Mouse (Mus musculus): ENCODE results near the gene Rtkn.

Gene Rtkn

GRCm38 (mm10) chr6:83138056-83138455, 2.8 kb downstream of the Rtkn start:
- DNase-seq (ENCODE audit: low spot score): no peak

- DNase-seq (ENCODE audit: low spot score): no peak
These were observed 4.8 kb downstream of the Rtkn start for GRCm38 (mm10) chr6:83140044-83140443.

DNA sequence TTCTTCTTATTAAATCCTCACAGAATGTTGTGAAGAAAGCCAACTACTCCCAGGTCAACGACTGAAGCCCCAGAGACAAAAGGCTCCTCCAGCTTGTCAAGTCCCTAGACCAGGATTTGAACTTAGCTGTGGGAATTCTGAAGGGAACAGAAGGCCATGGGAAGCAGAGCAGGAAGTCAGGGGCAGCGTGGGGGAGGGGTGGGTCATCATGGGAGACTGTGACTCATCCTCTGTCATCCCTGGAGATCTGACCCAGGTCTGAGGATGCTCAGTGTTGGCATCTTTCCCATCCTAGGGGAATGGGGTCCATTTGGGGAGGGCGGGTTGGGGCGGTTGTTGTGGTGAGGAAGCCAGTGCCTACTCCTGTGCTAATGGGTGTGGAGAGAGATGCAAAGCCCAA, 6.4 kb downstream of the Rtkn start:
- DNase-seq (ENCODE audit: low spot score): no peak

- DNase-seq (ENCODE audit: low spot score): no peak
These were observed 7.0 kb downstream of the Rtkn start for GRCm38 (mm10) chr6:83142211-83142731.

GRCm38 (mm10) chr6:83142886-83143285, 7.6 kb downstream of the Rtkn start:
- DNase-seq (ENCODE audit: low spot score): no peak

DNA sequence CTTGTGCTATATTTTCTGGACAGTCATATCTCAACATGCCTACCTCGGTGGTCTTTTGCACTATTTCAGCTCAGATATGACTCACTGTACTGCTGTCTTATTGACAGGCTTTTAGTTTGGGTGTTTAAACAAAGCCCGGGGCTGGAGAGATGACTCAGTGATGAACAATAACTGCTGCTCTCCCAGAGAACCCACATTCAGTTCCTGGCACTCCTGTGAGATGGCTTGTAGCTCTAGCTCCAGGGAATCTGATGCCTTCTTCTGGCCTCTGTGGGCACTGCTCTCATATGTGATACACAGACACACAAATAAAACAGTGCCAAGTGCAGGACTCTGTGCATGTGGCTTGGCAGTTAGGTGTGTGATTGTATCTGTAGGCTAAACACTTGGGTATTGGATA, 9.9 kb downstream of the Rtkn start:
- no peak for DNase-seq (ENCODE audit: low spot score)

- no peak for DNase-seq (ENCODE audit: low spot score)
These were observed 10.5 kb downstream of the Rtkn start for GRCm38 (mm10) chr6:83145805-83146204.

- no peak for DNase-seq (ENCODE audit: low spot score)
These were observed 12.0 kb downstream of the Rtkn start for GRCm38 (mm10) chr6:83147280-83147679.

DNA sequence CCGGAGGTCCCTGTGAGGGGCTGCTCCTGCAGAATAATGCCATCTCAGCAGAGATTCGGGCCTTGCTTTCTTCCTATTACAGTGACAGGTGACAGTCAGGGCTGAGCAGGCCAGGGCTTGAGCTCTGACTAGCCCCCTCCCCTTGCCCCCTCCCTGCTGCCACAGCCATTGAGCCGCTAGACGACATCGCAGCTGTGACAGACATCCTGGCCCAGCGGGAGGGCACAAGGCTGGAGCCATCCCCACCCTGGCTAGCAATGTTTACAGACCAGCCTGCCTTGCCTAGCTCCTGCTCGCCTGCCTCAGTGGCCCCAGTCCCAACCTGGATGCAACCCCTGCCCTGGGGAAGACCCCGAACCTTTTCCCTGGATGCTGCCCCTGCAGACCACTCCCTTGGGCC, 16.5 kb downstream of the Rtkn start:
- no peak for DNase-seq (ENCODE audit: low spot score)

DNA sequence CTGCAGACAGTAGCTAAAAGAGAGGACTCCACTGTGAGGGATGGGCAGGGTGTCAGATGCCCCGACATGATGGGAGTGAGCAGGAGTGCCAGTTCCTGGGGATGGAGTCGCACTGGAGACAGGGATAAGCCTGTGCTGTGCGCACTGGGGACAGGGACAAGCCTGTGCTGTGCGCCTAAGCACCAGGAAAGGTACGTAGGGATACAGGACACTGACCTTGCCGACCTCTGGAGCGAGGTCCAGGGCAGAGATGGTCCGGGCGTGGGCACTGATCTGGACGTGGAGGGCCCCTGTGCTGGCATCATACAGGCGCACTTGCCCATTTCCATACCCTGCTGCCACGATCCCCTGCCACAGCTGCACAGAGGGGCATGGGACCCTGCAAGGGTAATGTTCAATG, 17.8 kb downstream of the Rtkn start:
- no peak for DNase-seq (ENCODE audit: low spot score)

GRCm38 (mm10) chr6:83153485-83153884, 18.2 kb downstream of the Rtkn start:
- DNase-seq (ENCODE audit: low spot score): no peak

DNA sequence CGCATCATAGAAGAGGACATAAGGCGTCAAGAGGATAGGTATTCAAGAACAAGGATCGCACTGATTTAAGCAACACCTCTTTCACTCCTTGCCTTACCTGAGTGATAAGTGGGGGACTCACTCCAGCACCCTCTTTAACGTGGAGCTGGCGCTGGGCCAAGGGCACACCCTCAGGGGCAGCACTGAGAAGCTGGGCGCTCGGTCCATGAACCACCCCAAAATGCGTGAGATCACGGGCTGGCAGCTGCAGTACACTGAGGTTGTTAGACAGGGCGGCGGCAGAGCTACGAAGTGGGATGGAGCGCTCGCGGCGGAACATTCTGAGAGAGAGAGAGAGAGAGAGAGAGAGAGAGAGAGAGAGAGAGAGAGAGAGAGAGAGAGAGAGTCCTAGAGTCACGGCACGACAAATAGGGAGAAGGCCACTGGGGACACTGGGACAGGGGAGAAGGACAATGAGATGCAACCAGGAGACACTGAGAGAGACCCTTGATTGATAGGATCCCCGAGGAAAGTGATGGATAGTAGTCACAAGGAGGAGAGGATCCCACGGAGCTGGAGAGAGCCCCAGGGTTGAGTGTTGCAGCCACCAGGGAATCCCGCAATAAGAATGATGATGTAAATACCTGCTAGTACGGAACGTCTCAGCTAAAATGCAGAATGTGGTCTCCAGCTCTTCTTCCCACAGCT, 20.4 kb downstream of the Rtkn start:
- DNase-seq (ENCODE audit: low spot score): peak; percentile 24

DNA sequence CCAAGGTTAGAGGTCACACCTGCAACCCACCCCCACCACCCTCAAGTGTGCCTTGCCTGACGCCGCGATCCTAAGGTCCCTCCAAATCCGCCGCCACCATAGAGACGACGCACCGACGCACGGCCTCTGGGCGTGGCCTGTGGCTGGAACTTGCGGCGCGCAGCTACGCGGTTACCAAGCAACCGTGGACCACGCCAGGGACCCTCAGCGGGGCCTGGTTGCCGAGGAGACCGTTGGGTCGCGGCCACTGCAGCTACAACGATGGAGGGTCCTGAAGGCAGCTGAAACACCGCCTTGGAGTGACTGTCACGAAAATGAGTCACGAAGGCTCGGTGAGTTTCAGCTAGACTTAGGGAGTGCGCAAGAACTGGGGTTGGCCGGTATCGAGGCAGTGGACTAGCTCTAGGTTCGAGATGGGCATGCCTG, 21.0 kb downstream of the Rtkn start, which contains the start of the genes Wdr54 and 1700003E16Rik:
TSS of gene Wdr54 (minus strand) at position 139 of the 426 bp plus-strand sequence.
TSS of gene 1700003E16Rik (plus strand) at position 146 of the 426 bp plus-strand sequence.
- DNase-seq (ENCODE audit: low spot score): peak; percentile 42

- DNase-seq (ENCODE audit: low spot score): peak; percentile 25
These were observed 24.2 kb downstream of the Rtkn start for GRCm38 (mm10) chr6:83159456-83159855.

GRCm38 (mm10) chr6:83161442-83161841, 26.2 kb downstream of the Rtkn start:
- no peak for DNase-seq (ENCODE audit: low spot score)

- DNase-seq (ENCODE audit: low spot score): peak; percentile 35
These were observed 26.8 kb downstream of the Rtkn start for GRCm38 (mm10) chr6:83161921-83162641.

- DNase-seq (ENCODE audit: low spot score): peak; percentile 63
These were observed 27.4 kb downstream of the Rtkn start for GRCm38 (mm10) chr6:83162701-83163100.

DNA sequence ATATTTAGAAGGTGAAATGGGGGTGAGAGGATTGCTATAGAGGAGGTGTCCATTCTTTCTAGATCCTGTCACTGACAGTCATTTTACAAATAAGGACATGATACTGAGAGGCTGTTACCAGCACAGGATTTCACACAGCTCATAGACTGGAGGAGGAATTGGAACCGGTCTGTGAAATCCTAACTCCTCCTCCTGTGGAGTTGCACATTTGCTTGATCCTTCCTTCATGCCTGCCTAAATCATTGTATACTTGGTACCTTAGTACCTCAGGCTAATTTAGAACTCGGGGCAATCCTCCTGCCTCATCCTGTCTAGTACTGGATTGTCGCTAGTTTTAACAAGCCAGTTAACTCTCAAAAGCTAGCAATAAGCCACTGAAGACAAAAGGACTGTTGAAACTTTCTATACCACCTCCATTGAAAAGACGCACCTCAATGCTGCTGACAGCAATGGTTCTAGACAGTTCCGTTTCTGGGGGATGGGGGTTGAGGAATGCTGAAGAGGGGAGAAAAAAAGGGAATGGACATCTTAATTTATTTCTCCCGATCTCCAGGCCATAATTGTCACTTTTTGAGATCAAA, 29.9 kb downstream of the Rtkn start:
- DNase-seq (ENCODE audit: low spot score): no peak

- peak; percentile 97 for DNase-seq (ENCODE audit: low spot score)
These were observed 30.5 kb downstream of the Rtkn start, which contains the start of gene Dctn1 for GRCm38 (mm10) chr6:83165607-83166242. Gene Dctn1, plus strand, starts transcription at chr6:83165920.

DNA sequence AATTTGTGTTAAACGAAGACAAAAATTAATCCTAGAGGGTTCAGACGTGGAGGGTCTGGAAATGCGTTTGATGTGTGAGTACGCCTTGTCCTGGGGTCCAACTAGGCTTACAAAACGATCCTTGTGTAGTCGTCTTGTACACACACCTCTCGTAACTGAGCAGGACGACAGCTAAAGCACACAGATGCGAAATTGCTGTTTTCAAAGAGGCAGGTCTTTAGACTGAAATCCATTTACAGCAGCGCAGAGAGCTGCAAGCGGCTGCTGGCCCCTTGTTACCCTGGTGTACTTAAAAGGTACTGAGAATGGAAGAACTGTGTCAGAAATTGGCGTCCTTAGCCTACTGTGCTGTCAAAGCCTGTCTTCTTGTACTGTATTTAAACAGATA, 31.0 kb downstream of the Rtkn start:
- no peak for DNase-seq (ENCODE audit: low spot score)

- DNase-seq (ENCODE audit: low spot score): no peak
These were observed 34.6 kb downstream of the Rtkn start for GRCm38 (mm10) chr6:83169872-83170271.

DNA sequence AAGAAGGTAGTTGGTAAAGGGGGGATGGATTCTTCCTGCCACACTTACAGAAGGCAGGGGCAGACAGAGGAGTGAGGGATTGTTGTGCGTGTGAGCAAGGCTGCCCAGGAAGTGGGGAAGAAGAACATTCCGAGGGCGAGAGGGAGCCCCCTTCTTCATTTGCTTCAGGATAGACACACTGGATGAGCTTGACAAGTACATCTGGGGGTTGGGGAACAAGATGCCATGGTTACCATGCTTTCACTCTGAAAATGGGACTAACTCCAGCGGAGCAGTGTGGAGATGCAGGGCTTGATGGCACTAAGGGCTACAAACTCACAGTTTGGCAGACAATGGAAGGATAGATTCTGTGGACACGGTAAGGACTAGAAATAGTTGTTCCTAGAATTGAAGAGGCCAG, 35.8 kb downstream of the Rtkn start:
- DNase-seq (ENCODE audit: low spot score): no peak
